Mouse (Mus musculus): Measurements from ENCODE around the gene C530008M17Rik.

Gene C530008M17Rik

GRCm38 (mm10) chr5:76772831-76773230 is 116.5 kb downstream of the C530008M17Rik start:
- no peak for DNase-seq (ENCODE audit: low read depth, low spot score)

- no peak for DNase-seq (ENCODE audit: low read depth, low spot score)
These were observed 117.3 kb downstream of the C530008M17Rik start for GRCm38 (mm10) chr5:76773492-76774158.

GRCm38 (mm10) chr5:76779094-76779615 is 122.8 kb downstream of the C530008M17Rik start:
- DNase-seq (ENCODE audit: low read depth, low spot score) = peak; percentile 27

GRCm38 (mm10) chr5:76781943-76782342 is 125.6 kb downstream of the C530008M17Rik start:
- DNase-seq (ENCODE audit: low read depth, low spot score) = no peak

- DNase-seq (ENCODE audit: low read depth, low spot score) = no peak
These were observed 126.2 kb downstream of the C530008M17Rik start for GRCm38 (mm10) chr5:76782414-76783103.

- no peak for DNase-seq (ENCODE audit: low read depth, low spot score)
These were observed 126.8 kb downstream of the C530008M17Rik start for GRCm38 (mm10) chr5:76783104-76783441.

- DNase-seq (ENCODE audit: low read depth, low spot score) = no peak
These were observed 127.9 kb downstream of the C530008M17Rik start for GRCm38 (mm10) chr5:76784151-76784723.

GRCm38 (mm10) chr5:76785013-76785412 is 128.7 kb downstream of the C530008M17Rik start:
- no peak for DNase-seq (ENCODE audit: low read depth, low spot score)

GRCm38 (mm10) chr5:76789881-76790280 is 133.6 kb downstream of the C530008M17Rik start:
- DNase-seq (ENCODE audit: low read depth, low spot score) = no peak

GRCm38 (mm10) chr5:76791280-76791679 is 135.0 kb downstream of the C530008M17Rik start:
- DNase-seq (ENCODE audit: low read depth, low spot score) = no peak

GRCm38 (mm10) chr5:76792720-76793119 is 136.4 kb downstream of the C530008M17Rik start:
- DNase-seq (ENCODE audit: low read depth, low spot score) = no peak

GRCm38 (mm10) chr5:76798043-76798442 is 141.7 kb downstream of the C530008M17Rik start:
- DNase-seq (ENCODE audit: low read depth, low spot score) = no peak

GRCm38 (mm10) chr5:76799471-76799870 is 143.2 kb downstream of the C530008M17Rik start:
- DNase-seq (ENCODE audit: low read depth, low spot score) = peak; percentile 79

GRCm38 (mm10) chr5:76809031-76809430 is 152.7 kb downstream of the C530008M17Rik start:
- DNase-seq (ENCODE audit: low read depth, low spot score) = no peak

GRCm38 (mm10) chr5:76815035-76815434 is 158.7 kb downstream of the C530008M17Rik start:
- DNase-seq (ENCODE audit: low read depth, low spot score) = no peak

GRCm38 (mm10) chr5:76815786-76816455 is 159.6 kb downstream of the C530008M17Rik start:
- no peak for DNase-seq (ENCODE audit: low read depth, low spot score)

GRCm38 (mm10) chr5:76816748-76817147 is 160.4 kb downstream of the C530008M17Rik start:
- DNase-seq (ENCODE audit: low read depth, low spot score) = no peak

GRCm38 (mm10) chr5:76817678-76818077 is 161.4 kb downstream of the C530008M17Rik start:
- no peak for DNase-seq (ENCODE audit: low read depth, low spot score)

- DNase-seq (ENCODE audit: low read depth, low spot score) = peak; percentile 94
These were observed 162.5 kb downstream of the C530008M17Rik start for GRCm38 (mm10) chr5:76818807-76819206.

- DNase-seq (ENCODE audit: low read depth, low spot score) = no peak
These were observed 165.8 kb downstream of the C530008M17Rik start for GRCm38 (mm10) chr5:76822097-76822496.

- DNase-seq (ENCODE audit: low read depth, low spot score) = no peak
These were observed 172.4 kb downstream of the C530008M17Rik start for GRCm38 (mm10) chr5:76828527-76829240.
